Mouse (Mus musculus) fibroblast of lung, adult 2 months (primary cell): ENCODE measurements around the gene Srgn.
A peak's percentile ranks its signal among the peaks of the same experiment; 100 is the strongest.
"Not testable (repeated sequence)": the region's sequence is repeated elsewhere in the genome, so short reads cannot be mapped to it uniquely, and the experiment has no call there.

Experiments used
- DNase-seq: peaks from one replicate; pipeline ENCODE4 v3.0.0-alpha.2; 2011; ENCODE audit warnings: low read depth

Gene Srgn

DNA sequence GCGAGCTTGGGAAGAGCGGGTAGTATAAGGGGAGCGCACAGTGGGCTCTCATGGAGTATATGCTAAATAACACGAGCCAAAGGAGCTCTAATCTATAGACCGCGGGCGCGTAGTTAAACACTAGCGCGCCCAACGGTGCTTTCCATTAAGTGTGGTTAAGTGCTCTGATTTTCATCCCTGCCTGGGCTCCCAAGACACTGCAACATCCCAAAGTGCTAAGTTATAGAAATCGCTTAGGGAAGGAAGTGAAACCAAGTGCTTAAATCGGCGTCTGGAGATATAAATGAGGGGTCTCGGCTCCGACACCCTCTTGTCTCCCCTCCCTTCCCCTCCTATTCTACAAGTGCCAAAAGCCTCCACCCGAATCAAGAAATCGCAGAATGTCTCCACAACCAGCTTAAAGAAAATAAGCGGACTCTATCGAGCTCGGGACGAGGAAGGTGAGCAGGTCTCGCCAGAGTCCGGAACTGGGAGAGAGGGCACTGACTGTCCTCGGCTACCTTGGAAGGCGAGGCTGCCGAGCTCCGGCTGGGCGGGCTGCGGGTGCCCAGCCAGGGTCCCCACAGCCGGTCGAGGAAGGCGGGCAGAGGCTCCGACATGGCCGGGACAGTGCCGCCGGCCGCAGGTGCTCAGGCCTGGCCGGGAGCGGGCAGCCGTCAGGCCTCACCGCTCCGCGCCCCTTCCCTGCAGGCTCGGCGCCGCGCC, 41.2 kb downstream of the Srgn start:
- DNase-seq: no peak

DNA sequence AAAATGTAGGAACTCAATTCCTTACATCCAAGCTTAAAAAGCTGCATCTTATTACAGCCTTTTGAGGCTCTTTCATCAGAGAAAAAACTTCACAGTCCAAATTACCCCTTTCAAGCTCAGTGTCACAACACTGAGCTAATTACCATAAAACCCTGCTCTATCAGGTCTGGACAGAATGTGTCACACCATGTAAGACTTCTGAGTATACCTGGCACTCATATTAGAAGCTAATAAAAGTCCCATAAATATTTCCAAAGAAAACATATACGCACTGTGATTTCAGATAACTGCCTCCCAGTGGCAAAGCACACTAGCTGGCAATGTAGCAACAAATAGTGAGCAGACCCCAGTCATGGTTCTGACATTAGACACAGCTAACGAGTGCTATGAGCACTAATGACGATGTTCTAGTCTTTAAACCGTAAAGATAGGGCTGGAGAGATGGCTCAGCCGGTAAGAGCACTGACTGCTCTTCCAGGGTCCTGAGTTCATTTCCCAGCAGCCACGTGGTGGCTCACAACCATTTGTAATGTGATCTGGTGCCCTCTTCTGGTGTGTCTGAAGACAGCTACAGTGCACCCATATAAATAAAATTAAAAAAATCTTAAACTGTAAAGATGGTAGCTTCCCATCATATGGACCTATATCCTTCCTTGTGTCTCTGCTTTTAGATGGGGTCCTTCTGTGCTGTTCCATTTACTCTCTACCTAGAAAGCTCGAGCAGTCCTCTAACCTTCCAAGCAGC, 46.0 kb downstream of the Srgn start:
- DNase-seq: no peak

DNA sequence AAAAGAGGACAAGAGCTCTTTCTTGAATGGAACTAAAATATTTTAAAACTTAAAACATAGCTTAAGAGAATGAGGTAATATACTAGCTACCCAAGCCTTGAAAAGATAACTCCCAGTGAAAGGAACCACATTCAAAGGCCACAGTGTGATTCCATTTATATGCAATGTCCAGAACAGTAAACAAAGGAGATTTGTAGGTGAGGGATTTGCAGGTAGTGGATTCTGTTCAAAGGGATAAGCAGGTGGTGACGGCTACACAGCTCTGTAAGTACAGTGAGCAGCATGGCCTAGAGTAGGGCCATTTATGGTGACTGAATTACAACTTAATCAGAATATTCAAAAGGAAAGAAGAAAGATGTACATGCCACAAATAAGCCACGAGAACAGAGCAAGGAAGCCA, 50.3 kb downstream of the Srgn start:
- no peak for DNase-seq

DNA sequence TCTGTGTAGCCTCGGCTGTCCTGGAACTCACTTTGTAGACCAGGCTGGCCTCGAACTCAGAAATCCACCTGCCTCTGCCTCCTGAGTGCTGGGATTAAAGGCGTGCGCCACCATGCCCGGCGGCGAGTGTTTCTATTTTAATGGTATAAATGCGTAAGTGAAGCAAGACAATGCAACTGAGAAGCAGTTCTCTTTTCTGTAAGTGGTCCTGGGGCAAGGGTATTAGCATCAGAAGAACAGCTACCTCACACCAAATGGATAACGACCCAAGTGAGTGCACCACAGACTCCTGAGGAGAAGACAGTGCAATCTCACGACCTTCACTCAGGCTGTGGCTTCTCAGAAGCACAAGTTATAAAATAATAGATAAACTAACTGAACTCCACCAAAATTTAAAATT, 52.3 kb downstream of the Srgn start:
- no peak for DNase-seq

DNA sequence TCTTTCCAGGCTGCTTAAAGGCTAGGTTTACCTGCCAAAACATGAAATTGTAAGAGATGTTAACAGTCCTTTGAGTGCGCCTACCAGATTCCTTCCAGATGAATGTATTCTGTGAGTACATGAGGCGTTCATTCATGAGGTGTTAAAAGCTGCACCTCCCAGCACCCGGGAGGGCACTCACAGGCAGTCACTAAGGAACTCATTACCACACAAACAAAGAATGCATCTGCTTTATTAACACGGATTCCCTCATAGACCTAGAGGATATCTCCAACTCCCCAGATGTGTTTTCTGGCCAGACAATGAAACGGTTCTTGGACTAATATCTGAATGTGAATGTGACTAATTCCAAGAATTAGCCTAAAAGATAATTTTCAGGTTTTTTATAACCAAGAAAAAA, 56.1 kb downstream of the Srgn start:
- DNase-seq: no peak

DNA sequence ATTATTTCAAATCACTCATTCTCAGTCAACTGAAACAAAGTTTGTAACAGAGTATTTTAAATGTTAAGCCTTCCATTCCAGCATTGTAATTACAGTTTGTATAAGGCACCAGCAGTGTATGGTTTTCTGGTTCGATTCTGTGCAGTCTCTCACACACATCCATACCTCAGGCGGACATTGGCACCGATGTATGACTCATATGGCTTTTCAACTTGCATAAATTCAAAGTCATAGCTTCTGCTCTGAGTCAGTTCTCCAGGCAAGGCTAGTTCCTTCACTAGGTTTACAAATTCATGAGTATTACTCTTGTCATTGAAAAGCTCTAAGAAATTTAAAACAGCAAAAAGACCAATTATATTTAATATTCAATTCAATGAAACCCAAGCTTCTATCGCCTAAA, 57.5 kb downstream of the Srgn start:
- no peak for DNase-seq

DNA sequence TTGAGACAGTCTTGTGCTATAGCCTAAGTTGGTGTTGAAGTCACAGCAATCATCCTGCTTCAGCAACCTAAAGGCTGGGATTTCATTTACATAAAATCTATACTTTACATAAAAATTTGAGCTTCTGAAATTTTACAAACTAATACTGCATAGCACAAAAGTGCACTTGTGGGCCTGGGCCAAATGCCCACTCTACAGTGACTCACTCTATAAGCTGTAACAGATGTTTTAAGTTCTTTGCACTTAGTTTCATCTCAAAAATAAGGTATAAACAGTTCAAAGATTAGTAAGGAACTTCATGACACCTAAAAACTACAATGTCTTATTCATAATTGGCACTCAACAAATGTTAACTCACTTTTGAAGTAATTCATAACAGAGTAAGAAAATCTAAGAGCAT, 65.9 kb downstream of the Srgn start:
- no peak for DNase-seq

DNA sequence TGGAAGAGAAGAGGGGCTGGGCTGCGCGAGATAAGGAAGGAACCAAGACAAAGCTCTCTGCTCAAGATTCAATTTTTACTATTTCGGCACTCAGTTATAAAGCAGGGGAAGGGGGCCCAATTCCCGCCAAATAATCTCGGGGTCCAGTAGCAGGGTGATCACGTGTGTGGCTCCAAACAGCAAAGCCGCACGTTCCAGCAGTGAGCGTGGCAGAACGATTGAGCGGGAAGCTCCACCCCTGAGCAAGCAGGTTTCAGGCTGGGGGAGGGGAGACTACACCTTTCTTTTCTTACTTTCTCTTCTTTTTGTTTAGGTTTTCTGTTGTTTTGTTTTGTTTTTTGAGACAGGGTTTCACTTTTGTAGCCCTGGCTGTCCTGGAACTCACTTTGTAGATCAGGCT, 75.2 kb downstream of the Srgn start:
- DNase-seq: not testable (repeated sequence)

DNA sequence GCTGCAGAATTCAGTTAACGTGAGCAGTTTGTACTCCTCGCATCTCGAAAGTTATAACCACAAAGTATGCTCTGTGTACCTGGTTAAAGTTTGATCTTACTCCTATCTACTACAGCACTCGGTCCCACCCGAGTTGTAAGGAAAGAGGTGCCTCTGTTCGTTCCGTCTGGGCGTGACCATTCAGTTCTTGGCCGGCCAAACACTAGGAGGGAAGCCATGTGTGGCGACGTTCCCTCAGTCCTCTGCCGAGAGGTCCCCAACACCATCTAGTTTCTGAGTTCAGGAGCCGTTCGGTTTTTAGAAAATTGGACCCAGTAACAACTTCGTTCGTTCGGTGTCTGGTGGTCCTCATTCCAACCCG, 77.0 kb downstream of the Srgn start:
- DNase-seq: no peak

DNA sequence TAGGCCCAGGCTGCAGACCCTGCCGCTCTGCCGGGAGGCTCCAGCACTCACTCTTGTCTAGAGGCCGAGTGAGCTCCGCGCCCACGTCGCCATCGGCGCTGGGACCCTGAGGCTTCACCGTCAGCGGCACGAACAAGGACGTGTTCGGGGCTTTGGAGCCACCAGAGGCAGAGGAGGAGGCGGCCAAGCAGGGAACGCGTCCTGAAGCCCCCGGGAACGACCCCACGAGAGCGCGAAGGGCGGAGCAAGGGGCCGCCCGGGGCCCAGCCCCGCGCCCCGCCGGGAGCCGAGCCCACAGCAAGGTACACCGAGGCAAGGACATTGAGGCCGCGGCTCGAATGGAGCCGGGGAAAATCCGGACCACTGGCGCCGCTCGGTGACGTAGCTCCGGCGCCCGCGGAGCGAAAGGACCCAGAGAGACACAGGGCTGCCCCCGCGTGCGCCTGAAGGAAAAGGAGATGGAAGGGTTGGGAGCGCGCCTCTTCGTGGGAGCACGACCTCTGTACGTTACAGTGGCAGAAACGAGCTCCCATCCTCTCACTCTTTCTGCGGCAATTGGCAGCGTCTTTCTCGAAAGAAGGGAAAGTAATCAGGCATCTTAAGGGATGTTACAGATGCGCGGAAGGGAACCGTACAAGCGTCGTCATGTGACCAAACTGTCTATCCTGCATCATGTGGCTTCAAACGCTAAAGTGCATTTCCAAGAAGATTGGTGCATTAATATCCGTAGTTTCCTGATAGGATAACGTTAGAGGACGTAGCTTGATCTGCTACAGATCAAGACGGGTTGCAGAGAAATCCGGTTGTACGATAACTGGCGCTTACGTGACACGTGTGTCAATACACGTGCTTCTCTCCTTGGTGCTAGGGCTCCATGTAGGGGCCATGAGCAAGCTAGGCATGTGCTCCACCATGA, 77.6 kb downstream of the Srgn start, which contains the start of the genes 4930507D05Rik and Supv3l1:
4930507D05Rik (plus strand) TSS at position 126 of the 916 bp plus-strand sequence.
Supv3l1 (minus strand) TSS at position 375 of the 916 bp plus-strand sequence.
- peak; percentile 87 for DNase-seq
